Mouse (Mus musculus) forebrain, embryonic 13.5 days (tissue): ENCODE data around the gene Nrtn. TPM values are rescaled to one million over a fixed set of nuclear protein-coding genes. Genes with fewer than 3 reads are reported as not detected.

Experiments
- ATAC-seq: fragments of 200-750 bp; cut with Nextera tagmentation; 2 replicates; pipeline ENCODE4 v1.8.0; 2017
- H3K27ac ChIP-seq: fragments of 300-500 bp; sonication (generic); 2 replicates; pipeline ENCODE4 v1.5.1; 2015; ENCODE audit warnings: inconsistent platforms, mild to moderate bottlenecking, moderate library complexity
- H3K27me3 ChIP-seq: fragments of 300-500 bp; sonication (generic); 2 replicates; pipeline ENCODE4 v1.6.1; 2015; ENCODE audit warnings: mild to moderate bottlenecking, inconsistent platforms
- H3K36me3 ChIP-seq: fragments of 300-500 bp; sonication (generic); 2 replicates; pipeline ENCODE4 v1.6.1; 2015; ENCODE audit warnings: mild to moderate bottlenecking, inconsistent platforms; ENCODE audit not compliant: poor library complexity, severe bottlenecking
- H3K4me1 ChIP-seq: fragments of 300-500 bp; sonication (generic); 2 replicates; pipeline ENCODE4 v1.6.1; 2015; ENCODE audit warnings: inconsistent platforms
- H3K4me2 ChIP-seq: fragments of 300-500 bp; sonication (generic); 2 replicates; pipeline ENCODE4 v1.6.1; 2015; ENCODE audit warnings: inconsistent platforms, mild to moderate bottlenecking, moderate library complexity
- H3K4me3 ChIP-seq: fragments of 300-500 bp; sonication (generic); 2 replicates; pipeline ENCODE4 v1.5.1; 2015; ENCODE audit warnings: mild to moderate bottlenecking, inconsistent platforms
- H3K9ac ChIP-seq: fragments of 300-500 bp; sonication (generic); 2 replicates; pipeline ENCODE4 v1.6.1; 2015; ENCODE audit warnings: mild to moderate bottlenecking, inconsistent platforms
- H3K9me3 ChIP-seq: fragments of 300-500 bp; sonication (generic); replicated peaks from 2 replicates; pipeline ENCODE4 v1.6.1; 2016; ENCODE audit warnings: inconsistent platforms
- WGBS: fragments of 180-500 bp; shearing (Covaris S2); methylation state at CpG from one replicate; pipeline ENCODE4 v1.1.7; 2015; 5-methylcytosine and 5-hydroxymethylcytosine counted together
- polyA plus RNA-seq: library from polyadenylated mRNA; unstranded; fragments of >200 nt; fragmentation: Nextera tagmentation; extraction: Ambion mirVana; gene quantifications from 2 replicates; pipeline ENCODE4 v1.2.1, GENCODE M21; 2015

The Nrtn gene
- polyA plus RNA-seq, 1 experiment from 2014 or later, result 1.7 TPM

GRCm38 (mm10) chr17:56708692-56709091, 48.6 kb downstream of the Nrtn start:
- Histone ChIP-seq H3K27ac (no peak overlapping the region), H3K4me1 (no peaks in the 10 kb centered on the region), H3K4me2 (no peak overlapping the region), H3K36me3 (peaks cover 93% of the 10 kb centered on the region), H3K27me3 (no peaks in the 10 kb centered on the region), H3K4me3 (no peak overlapping the region), H3K9ac (no peak overlapping the region), H3K9me3 (no peaks in the 10 kb centered on the region)
- ATAC-seq, result no peak
- 80% methylated on average over 4 of the region's 4 CpGs for WGBS

DNA sequence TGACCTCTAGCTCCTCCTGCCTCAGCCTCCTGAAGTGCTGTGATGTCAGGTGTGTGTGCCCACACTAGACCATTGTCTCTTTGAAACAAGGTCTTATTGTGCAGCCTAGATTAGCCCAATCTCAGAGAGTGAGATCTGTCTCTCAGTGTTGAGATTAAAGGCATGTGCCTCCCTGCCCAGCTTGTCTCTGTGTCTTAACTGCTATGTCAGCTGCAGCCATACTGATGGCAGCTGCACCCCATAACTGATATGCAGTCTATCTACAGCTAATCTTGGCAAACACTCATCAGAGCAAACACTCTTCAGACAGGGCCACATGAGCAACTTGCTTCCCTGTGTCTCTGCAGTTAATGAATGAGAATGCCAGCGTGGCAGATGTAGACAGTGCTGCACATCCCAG, 50.8 kb downstream of the Nrtn start:
- no peak overlapping the region for H3K4me3 ChIP-seq
- no peaks in the 10 kb centered on the region for H3K4me1 ChIP-seq
- peaks cover 97% of the 10 kb centered on the region for H3K36me3 ChIP-seq
- no peaks in the 10 kb centered on the region for H3K27me3 ChIP-seq
- ATAC-seq, result no peak
- H3K4me2 ChIP-seq, result no peak overlapping the region
- no peak overlapping the region for H3K27ac ChIP-seq
- H3K9ac ChIP-seq, result no peak overlapping the region
- 94% methylated on average over 1 of the region's 1 CpGs for WGBS
- no peaks in the 10 kb centered on the region for H3K9me3 ChIP-seq

DNA sequence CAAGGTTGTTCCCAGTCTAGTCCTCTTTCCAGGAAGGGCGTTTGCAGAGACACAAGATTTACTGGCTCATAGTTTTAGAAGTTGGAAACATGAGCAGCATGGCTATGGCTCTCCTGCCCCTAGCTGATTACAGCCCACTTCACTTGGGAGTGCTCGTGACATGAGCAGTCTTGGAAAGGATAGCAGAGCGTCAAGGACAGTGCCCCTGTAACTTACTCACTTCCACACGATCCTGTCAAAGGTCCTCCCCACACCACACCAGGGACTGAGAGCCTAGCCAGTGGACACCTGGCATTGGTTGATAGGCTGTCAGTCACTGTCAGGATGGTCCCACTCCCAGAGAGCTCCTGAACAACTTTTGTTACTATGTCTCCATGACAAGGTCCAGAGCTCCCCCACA, 54.3 kb downstream of the Nrtn start:
- no peak overlapping the region for H3K9ac ChIP-seq
- no peak overlapping the region for H3K27ac ChIP-seq
- H3K4me1 ChIP-seq, result no peaks in the 10 kb centered on the region
- H3K36me3 ChIP-seq, result peaks cover 97% of the 10 kb centered on the region
- H3K27me3 ChIP-seq, result no peaks in the 10 kb centered on the region
- WGBS, result 96% methylated on average over 4 of the region's 4 CpGs
- ATAC-seq, result no peak
- no peak overlapping the region for H3K4me3 ChIP-seq
- H3K9me3 ChIP-seq, result no peaks in the 10 kb centered on the region
- H3K4me2 ChIP-seq, result no peak overlapping the region

Other genes with a start within 250 kb of the Nrtn start
- gene Znrf4, start 245.1 kb downstream of the Nrtn start, polyA plus RNA-seq, result 0.14 TPM in 1 of 2 replicates, not detected in the other
- 1.2 and 1.7 TPM in 2 replicates for gene Gm20219, start 203.1 kb downstream of the Nrtn start, polyA plus RNA-seq
- gene Safb2, start 172.9 kb downstream of the Nrtn start, polyA plus RNA-seq, result 77.9 and 84.3 TPM in 2 replicates
- gene Safb, start 172.7 kb downstream of the Nrtn start, polyA plus RNA-seq, result 126 and 135 TPM in 2 replicates
- gene 2410015M20Rik, start 147.8 kb downstream of the Nrtn start, polyA plus RNA-seq, result 212 and 224 TPM in 2 replicates
- gene Rpl36, start 144.1 kb downstream of the Nrtn start, polyA plus RNA-seq, result 1,314 and 1,523 TPM in 2 replicates
- gene Lonp1, start 130.6 kb downstream of the Nrtn start, polyA plus RNA-seq, result 41.2 and 47.1 TPM in 2 replicates
- gene Catsperd, start 129.4 kb downstream of the Nrtn start, polyA plus RNA-seq, result 0.58 and 0.70 TPM in 2 replicates
- 112 and 123 TPM in 2 replicates for gene Ranbp3, start 84.2 kb downstream of the Nrtn start, polyA plus RNA-seq
- gene Ndufa11, start 39.8 kb downstream of the Nrtn start, polyA plus RNA-seq, result 433 and 459 TPM in 2 replicates
- 14.0 and 16.7 TPM in 2 replicates for gene Vmac, start 39.5 kb downstream of the Nrtn start, polyA plus RNA-seq
- gene Dus3l, start 7.2 kb upstream of the Nrtn start, polyA plus RNA-seq, result 50.0 and 56.9 TPM in 2 replicates
- gene Prr22, start 12.7 kb upstream of the Nrtn start, polyA plus RNA-seq, result 1.2 and 1.3 TPM in 2 replicates
- gene Rfx2, start 73.5 kb upstream of the Nrtn start, polyA plus RNA-seq, result 5.8 and 6.9 TPM in 2 replicates
- not detected in 2 replicates for gene Acsbg2, start 116.9 kb upstream of the Nrtn start, polyA plus RNA-seq
- 0.33 and 0.45 TPM in 2 replicates for gene 1700061G19Rik, start 117.9 kb upstream of the Nrtn start, polyA plus RNA-seq
- 69.5 and 70.1 TPM in 2 replicates for gene Mllt1, start 177.9 kb upstream of the Nrtn start, polyA plus RNA-seq
- not detected in 2 replicates for gene Acer1, start 224.6 kb upstream of the Nrtn start, polyA plus RNA-seq
- gene Clpp, start 232.8 kb upstream of the Nrtn start, polyA plus RNA-seq, result 171 and 183 TPM in 2 replicates
- gene Alkbh7, start 239.8 kb upstream of the Nrtn start, polyA plus RNA-seq, result 41.0 and 41.2 TPM in 2 replicates
- gene Pspn, start 242.5 kb upstream of the Nrtn start, polyA plus RNA-seq, result 0.43 TPM in 1 of 2 replicates, not detected in the other